Mouse (Mus musculus) midbrain, embryonic 12.5 days (tissue): Measurements from ENCODE around the gene Mboat2. TPM values are rescaled to one million over a fixed set of nuclear protein-coding genes. Genes with fewer than 3 reads are reported as not detected.
A peak's percentile ranks its signal among the peaks of the same experiment; 100 is the strongest.

Experiments used
- ATAC-seq: fragments of 200-750 bp; cut with Nextera tagmentation; 2 replicates; pipeline ENCODE4 v1.8.0; 2017; ENCODE audit warnings: low read depth, moderate TSS enrichment, moderate library complexity; ENCODE audit not compliant: low FRiP score
- H3K27ac ChIP-seq: fragments of 300-500 bp; sonication (generic); replicated peaks from 2 replicates; pipeline ENCODE4 v1.5.1; 2016; ENCODE audit warnings: mild to moderate bottlenecking
- H3K27me3 ChIP-seq: fragments of 300-500 bp; sonication (generic); 2 replicates; pipeline ENCODE4 v1.6.1; 2016; ENCODE audit warnings: mild to moderate bottlenecking
- H3K36me3 ChIP-seq: fragments of 300-500 bp; sonication (generic); 2 replicates; pipeline ENCODE4 v1.6.1; 2016
- H3K4me1 ChIP-seq: fragments of 300-500 bp; sonication (generic); 2 replicates; pipeline ENCODE4 v1.6.1; 2016
- H3K4me2 ChIP-seq: fragments of 300-500 bp; sonication (generic); replicated peaks from 2 replicates; pipeline ENCODE4 v1.6.1; 2016; ENCODE audit warnings: mild to moderate bottlenecking, moderate library complexity
- H3K4me3 ChIP-seq: fragments of 300-500 bp; sonication (generic); 2 replicates; pipeline ENCODE4 v1.5.1; 2016; ENCODE audit warnings: mild to moderate bottlenecking
- H3K9ac ChIP-seq: fragments of 300-500 bp; sonication (generic); replicated peaks from 2 replicates; pipeline ENCODE4 v1.6.1; 2016; ENCODE audit warnings: mild to moderate bottlenecking, moderate library complexity
- H3K9me3 ChIP-seq: fragments of 300-500 bp; sonication (generic); 2 replicates; pipeline ENCODE4 v1.6.1; 2016; ENCODE audit warnings: mild to moderate bottlenecking
- WGBS: fragments of 180-500 bp; shearing (Covaris S2); methylation state at CpG from one replicate; pipeline ENCODE4 v1.1.7; 2016; 5-methylcytosine and 5-hydroxymethylcytosine counted together
- polyA plus RNA-seq: library from polyadenylated mRNA; unstranded; fragments of >200 nt; fragmentation: Nextera tagmentation; extraction: Ambion mirVana; gene quantifications from 2 replicates; pipeline ENCODE4 v1.2.1, GENCODE M21; 2016

Mboat2 gene
- polyA plus RNA-seq, 1 experiment from 2014 or later: 69.5 TPM

DNA sequence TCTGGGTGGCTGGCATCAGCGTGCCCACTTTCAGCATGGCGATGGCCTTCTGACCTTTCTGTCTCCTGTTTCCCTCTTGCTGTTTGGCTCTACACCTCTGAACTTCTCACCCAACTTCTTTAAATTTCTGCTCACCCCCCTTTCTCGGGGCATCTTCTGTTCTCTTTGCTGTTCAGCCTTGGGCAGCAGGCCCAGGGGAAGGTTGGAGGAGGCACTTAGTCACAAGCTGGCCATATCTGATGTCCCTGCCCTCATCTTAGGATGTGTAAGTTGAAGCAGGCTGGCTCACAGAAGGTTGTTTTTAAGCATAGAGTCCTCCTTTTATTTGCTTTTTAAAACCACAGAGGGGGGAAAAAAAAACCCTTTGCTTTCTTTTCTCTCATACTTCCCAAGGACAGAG is 103.3 kb downstream of the Mboat2 start:
- ATAC-seq: no peak
- WGBS: 89% methylated on average over 3 of the region's 3 CpGs
- Histone ChIP-seq H3K4me3 (no peak overlapping the region), H3K4me1 (peaks cover 23% of the 10 kb centered on the region), H3K36me3 (peaks cover 7% of the 10 kb centered on the region; the same call in 1 of the 2 replicates), H3K9me3 (no peaks in the 10 kb centered on the region), H3K27ac (peak overlapping the region; percentile 76), H3K9ac (no peak overlapping the region), H3K4me2 (no peak overlapping the region), H3K27me3 (no peaks in the 10 kb centered on the region)

DNA sequence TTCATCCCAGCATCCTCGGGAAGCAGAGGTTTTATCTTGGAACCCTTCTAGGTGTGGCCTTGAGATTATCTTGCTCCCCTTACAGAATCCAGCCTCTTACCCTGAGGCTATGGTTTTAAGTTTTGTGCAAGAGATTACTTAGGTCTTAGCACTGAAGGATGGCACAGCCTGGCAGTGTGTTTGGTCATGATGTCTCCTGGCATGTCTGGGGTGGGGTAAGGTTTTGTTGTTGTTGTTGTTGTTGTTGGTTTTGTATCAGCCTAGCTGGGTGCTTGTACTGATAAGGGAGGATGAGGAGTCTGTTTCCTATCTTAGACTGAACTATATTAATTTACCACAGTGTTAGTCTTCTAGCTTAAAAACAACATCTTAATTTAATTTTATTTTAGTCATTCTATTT is 105.6 kb downstream of the Mboat2 start:
- Histone ChIP-seq H3K36me3 (peaks cover 28% of the 10 kb centered on the region), H3K9me3 (no peaks in the 10 kb centered on the region), H3K9ac (no peak overlapping the region), H3K4me3 (no peak overlapping the region), H3K4me1 (peaks cover 21% of the 10 kb centered on the region), H3K27me3 (no peaks in the 10 kb centered on the region), H3K27ac (no peak overlapping the region), H3K4me2 (no peak overlapping the region)
- 82% methylated on average over 1 of the region's 1 CpGs for WGBS
- no peak for ATAC-seq

DNA sequence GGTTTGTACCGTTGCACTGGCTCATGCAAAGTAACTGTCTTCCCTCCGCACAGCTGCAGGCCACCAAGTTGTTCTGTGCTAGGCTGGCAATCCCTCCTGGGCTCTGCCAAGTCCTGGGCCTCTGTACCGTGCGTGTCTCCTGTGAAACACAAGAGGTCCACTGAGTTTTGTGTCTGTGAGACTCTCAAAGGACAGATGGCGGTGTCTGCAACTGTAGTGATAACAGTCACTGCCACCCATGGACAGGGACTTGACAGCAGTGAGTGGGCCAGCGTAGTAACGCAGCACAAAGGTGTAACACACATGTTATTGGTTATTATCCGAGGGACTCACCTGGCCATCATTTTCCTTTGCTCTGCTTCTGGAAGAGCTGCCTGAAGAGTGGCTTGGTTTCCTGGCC is 108.7 kb downstream of the Mboat2 start:
- H3K27ac ChIP-seq: no peak overlapping the region
- 93% methylated on average over 8 of the region's 8 CpGs for WGBS
- no peak for ATAC-seq
- no peak overlapping the region for H3K4me3 ChIP-seq
- H3K4me2 ChIP-seq: no peak overlapping the region
- no peaks in the 10 kb centered on the region for H3K27me3 ChIP-seq
- no peaks in the 10 kb centered on the region for H3K9me3 ChIP-seq
- no peak overlapping the region for H3K9ac ChIP-seq
- no peaks in the 10 kb centered on the region for H3K4me1 ChIP-seq
- H3K36me3 ChIP-seq: peaks cover 46% of the 10 kb centered on the region

DNA sequence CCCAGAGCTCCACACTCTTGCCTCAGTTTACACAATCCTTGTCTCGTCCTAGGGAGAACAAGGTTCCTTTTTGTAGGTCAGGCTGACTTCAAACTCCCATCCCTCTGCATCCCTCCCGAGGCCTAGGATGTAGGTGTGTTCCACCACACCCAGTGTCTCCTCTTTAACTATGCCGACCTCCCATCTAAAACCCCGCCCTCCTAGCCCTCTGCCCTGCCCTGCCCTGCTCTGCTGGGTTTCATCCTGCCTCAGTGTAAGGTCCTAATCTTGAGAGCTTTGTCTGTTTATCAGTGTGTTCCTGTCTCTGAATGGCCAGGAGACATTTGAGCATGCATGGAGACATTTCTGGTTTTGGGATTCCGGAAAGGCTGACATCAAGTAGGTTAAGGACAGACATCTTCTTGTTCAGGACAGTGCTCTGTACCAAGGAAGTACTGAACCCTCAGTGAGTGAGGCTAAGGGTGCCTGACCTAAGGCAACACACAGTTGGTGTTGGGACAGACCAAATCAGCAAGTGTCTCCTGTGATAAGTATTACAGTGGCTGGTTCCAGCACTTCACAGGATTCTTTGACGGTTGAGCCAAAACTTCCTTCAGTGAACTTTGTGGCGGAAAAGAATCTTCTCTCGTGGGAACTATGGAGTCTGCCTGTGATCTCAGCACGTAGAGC is 112.1 kb downstream of the Mboat2 start:
- H3K36me3 ChIP-seq: peaks cover 50% of the 10 kb centered on the region
- no peak overlapping the region for H3K27ac ChIP-seq
- no peak overlapping the region for H3K4me2 ChIP-seq
- no peaks in the 10 kb centered on the region for H3K4me1 ChIP-seq
- no peaks in the 10 kb centered on the region for H3K27me3 ChIP-seq
- no peaks in the 10 kb centered on the region for H3K9me3 ChIP-seq
- no peak for ATAC-seq
- 91% methylated on average over 9 of the region's 9 CpGs for WGBS
- no peak overlapping the region for H3K4me3 ChIP-seq
- no peak overlapping the region for H3K9ac ChIP-seq

DNA sequence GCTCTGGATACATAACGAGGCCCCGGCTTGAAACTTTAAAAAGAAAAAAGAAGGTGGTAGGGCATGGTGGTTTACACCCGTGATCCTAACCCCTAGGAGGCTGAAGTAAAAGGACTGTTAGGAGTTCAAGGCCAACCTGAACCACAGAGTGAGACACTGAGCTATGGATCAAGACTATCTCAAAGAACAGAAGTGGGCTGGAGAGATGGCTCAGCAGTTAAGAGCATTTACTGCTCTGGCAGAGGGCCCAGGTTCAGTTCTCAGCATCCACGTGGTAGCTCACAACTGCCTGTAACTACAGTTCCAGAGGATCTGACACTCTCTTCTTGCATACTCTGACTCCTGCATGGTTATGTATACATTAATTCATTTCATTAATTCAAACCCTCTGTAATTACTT is 112.7 kb downstream of the Mboat2 start:
- ATAC-seq: no peak
- Histone ChIP-seq H3K27me3 (no peaks in the 10 kb centered on the region), H3K4me3 (no peak overlapping the region), H3K27ac (no peak overlapping the region), H3K9me3 (no peaks in the 10 kb centered on the region), H3K36me3 (peaks cover 50% of the 10 kb centered on the region), H3K4me1 (no peaks in the 10 kb centered on the region), H3K4me2 (no peak overlapping the region), H3K9ac (no peak overlapping the region)
- WGBS: 94% methylated on average over 4 of the region's 4 CpGs

DNA sequence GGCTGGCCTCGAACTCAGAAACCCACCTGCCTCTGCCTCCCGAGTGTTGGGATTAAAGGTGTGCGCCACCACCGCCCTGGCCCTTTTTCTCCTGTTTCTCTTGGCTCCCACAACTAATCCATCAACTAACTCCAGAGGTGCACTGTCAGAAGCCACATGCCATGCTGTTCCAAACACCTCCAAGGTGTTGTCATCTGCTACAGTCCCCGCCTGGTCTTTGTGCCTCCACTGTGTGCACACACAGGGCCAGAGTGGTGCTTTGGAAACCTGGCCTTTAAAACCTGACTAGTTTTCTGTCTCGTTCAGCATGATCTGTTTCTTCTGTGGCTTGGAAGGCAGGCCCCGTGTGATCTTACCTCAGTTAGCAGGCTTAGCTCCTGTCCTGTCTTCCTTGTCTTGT is 113.9 kb downstream of the Mboat2 start:
- H3K9ac ChIP-seq: no peak overlapping the region; the same call in 1 of the 2 replicates
- no peaks in the 10 kb centered on the region for H3K4me1 ChIP-seq
- H3K4me2 ChIP-seq: no peak overlapping the region
- no peaks in the 10 kb centered on the region for H3K9me3 ChIP-seq
- no peaks in the 10 kb centered on the region for H3K27me3 ChIP-seq
- H3K36me3 ChIP-seq: peaks cover 44% of the 10 kb centered on the region
- no peak overlapping the region for H3K4me3 ChIP-seq
- 91% methylated on average over 7 of the region's 7 CpGs for WGBS
- H3K27ac ChIP-seq: no peak overlapping the region
- ATAC-seq: no peak

DNA sequence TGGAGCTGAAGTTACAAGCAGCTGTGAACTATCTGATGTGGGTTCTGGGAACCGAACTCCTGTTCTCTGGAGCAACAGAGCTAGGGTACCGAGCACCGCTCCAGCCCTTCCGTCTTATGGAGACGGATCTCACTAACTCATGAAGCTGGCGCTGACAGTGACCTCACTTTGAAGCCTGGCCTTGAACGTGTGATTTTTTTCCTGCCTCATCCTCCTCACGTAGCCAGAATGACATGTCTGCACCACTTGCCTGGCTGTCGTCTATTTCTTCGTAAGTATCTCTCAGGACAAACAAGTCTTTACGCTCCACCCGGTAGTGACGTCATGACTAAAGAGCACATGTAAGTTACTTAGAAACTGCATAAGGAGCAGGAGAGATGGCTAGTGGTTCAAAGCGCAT is 116.4 kb downstream of the Mboat2 start:
- WGBS: 94% methylated on average over 14 of the region's 14 CpGs
- H3K4me2 ChIP-seq: no peak overlapping the region
- ATAC-seq: no peak
- no peak overlapping the region for H3K9ac ChIP-seq
- peaks cover 41% of the 10 kb centered on the region for H3K36me3 ChIP-seq
- no peaks in the 10 kb centered on the region for H3K27me3 ChIP-seq
- no peak overlapping the region for H3K27ac ChIP-seq
- no peak overlapping the region for H3K4me3 ChIP-seq
- H3K4me1 ChIP-seq: no peaks in the 10 kb centered on the region
- no peaks in the 10 kb centered on the region for H3K9me3 ChIP-seq

DNA sequence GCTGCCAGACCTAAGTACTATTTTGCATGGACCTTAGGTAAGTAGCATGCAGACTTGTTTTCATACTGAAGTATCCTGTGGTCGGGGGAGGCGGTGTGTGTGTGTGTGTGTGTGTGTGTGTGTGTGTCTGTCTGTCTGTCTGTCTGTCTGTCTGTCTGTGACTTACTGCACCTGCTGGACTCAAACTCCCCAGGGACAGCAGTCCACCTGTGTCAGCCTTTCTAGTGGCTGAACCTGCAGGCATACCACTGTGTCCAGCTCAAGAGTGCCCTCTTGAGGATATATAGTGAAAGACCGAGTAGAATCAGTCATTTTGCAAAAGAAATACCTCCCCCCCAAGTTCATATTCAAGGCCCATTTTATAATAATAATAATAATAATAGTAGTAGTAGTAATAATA is 117.7 kb downstream of the Mboat2 start:
- Histone ChIP-seq H3K27me3 (no peaks in the 10 kb centered on the region), H3K9me3 (no peaks in the 10 kb centered on the region), H3K4me2 (no peak overlapping the region), H3K4me3 (no peak overlapping the region), H3K27ac (no peak overlapping the region), H3K4me1 (no peaks in the 10 kb centered on the region), H3K9ac (no peak overlapping the region), H3K36me3 (peaks cover 44% of the 10 kb centered on the region)
- WGBS: 64% methylated on average over 3 of the region's 3 CpGs
- ATAC-seq: no peak; the same call in 1 of the 2 replicates

DNA sequence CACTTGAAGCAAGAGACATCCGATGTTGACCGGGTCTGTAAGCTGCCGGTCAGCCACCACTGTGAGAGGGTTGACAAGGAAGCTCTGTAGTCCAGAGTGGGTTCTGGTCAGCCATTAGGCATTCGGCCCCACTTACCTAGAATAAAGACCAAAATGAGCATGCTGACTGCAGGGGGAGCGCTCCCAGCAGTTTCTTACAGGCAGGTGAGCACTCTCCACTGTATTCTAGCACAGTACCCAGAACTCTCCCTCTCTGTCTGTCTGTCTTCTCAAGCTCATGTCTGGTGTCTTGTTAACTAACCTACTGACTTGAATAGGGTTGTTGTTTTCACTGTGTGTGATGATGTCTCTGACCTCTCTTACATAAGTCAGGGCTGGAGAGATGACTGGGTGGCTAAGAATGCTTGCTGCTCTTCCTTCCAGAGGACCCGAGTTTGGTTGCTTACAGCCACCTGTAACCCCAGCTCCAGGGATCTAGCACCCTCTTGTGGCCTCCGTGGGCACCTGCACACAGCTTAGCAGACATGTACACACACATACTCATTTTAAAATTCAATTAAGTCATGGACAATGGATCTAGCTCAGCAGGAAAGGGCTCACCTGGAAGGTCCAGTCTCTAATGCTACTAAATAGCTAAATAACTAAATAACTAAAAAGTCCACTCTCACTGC is 119.8 kb downstream of the Mboat2 start:
- no peaks in the 10 kb centered on the region for H3K27me3 ChIP-seq
- no peak overlapping the region for H3K27ac ChIP-seq
- H3K9me3 ChIP-seq: no peaks in the 10 kb centered on the region
- H3K4me2 ChIP-seq: no peak overlapping the region
- peaks cover 49% of the 10 kb centered on the region for H3K36me3 ChIP-seq
- ATAC-seq: no peak
- H3K9ac ChIP-seq: no peak overlapping the region
- WGBS: 91% methylated on average over 7 of the region's 7 CpGs
- H3K4me3 ChIP-seq: no peak overlapping the region
- H3K4me1 ChIP-seq: no peaks in the 10 kb centered on the region

DNA sequence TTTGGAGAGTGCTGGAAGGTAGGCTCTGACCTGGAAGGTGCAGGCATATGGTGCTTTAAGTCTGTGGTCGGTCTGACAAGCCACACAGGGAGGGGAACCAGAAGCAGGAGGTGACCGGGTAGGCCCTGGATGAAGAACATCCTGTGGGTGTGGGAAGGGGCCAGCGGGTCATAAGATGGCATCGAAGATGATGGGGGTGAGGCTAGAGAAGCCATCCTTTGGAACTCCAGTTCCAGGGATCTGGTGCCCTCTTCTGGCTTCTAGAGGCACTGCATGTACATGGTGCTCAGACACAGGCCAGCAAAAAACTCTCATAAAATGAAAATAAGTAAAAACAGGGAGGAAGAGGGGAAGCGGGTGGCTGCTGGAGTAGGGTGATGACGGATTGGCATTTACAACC is 121.5 kb downstream of the Mboat2 start:
- H3K4me2 ChIP-seq: no peak overlapping the region
- H3K36me3 ChIP-seq: peaks cover 57% of the 10 kb centered on the region
- H3K27ac ChIP-seq: no peak overlapping the region
- H3K4me3 ChIP-seq: no peak overlapping the region
- H3K9ac ChIP-seq: no peak overlapping the region
- H3K27me3 ChIP-seq: no peaks in the 10 kb centered on the region
- 65% methylated on average over 6 of the region's 6 CpGs for WGBS
- no peaks in the 10 kb centered on the region for H3K4me1 ChIP-seq
- ATAC-seq: 0 out of 2 replicates have a peak, but pooled peaks have one; percentile 34
- no peaks in the 10 kb centered on the region for H3K9me3 ChIP-seq

DNA sequence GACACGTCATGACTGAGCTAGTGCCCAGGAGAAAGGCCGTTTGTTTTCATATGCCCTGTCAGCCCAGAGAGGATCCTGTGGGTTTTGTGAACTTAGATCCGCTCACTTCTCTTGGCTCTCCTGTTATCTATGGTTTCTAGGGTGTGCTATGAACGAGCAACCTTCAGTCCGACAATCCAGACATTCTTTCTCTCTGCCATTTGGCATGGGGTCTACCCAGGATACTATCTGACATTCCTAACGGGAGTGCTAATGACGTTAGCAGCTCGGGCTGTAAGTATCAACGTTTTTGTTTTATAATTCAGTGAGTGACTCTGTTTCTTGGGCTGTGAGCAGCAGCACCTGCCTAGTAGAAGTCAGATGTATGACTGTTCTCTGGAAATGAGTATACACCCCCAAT is 124.5 kb downstream of the Mboat2 start:
- Histone ChIP-seq H3K9me3 (no peaks in the 10 kb centered on the region), H3K4me3 (no peak overlapping the region), H3K27me3 (no peaks in the 10 kb centered on the region), H3K4me2 (no peak overlapping the region), H3K36me3 (peaks cover 72% of the 10 kb centered on the region), H3K27ac (no peak overlapping the region), H3K9ac (no peak overlapping the region), H3K4me1 (no peaks in the 10 kb centered on the region)
- WGBS: 88% methylated on average over 9 of the region's 9 CpGs
- ATAC-seq: no peak

DNA sequence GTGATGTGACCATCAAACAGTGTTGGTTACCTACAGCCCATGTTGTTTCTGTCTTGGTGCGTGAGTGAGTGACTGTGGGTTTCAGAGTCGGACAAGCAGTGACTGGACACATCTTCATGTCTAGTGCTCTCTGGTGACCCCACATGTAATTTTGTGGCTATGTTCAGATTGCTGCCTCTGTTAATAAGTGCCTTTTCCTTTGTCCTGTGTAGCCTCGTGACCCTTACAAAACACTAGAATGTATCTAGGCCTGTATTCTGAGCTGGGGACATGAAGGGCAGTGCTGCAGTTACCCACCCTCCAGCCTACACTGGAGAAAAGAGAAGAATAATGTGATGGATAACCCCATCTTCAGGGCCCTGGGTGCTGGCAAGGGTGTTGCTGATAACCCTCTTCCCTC is 127.8 kb downstream of the Mboat2 start:
- Histone ChIP-seq H3K4me1 (no peaks in the 10 kb centered on the region), H3K9me3 (no peaks in the 10 kb centered on the region), H3K4me3 (no peak overlapping the region), H3K27me3 (no peaks in the 10 kb centered on the region), H3K27ac (no peak overlapping the region), H3K9ac (no peak overlapping the region), H3K4me2 (no peak overlapping the region), H3K36me3 (peaks cover 45% of the 10 kb centered on the region)
- 97% methylated on average over 3 of the region's 3 CpGs for WGBS
- ATAC-seq: no peak
